Mouse (Mus musculus) mouse embryonic stem cell (cell line): Measurements from ENCODE around the gene Zswim3.
"Not testable (repeated sequence)": the region's sequence is repeated elsewhere in the genome, so short reads cannot be mapped to it uniquely, and the experiment has no call there.

Experiments
- in situ Hi-C, 2 experiments: fragments of 300-500 bp; cut with MboI; formaldehyde crosslinking; loops; 1 replicate in 1 of 2; 3 replicates in 1 of 2; pipeline ENCODE4 v1.14.3; 2019 to 2020; ENCODE audit warnings: low sequenced_read_pairs in 2 of 2, low pct_unique_long_range_greater_than_20kb in 1 of 2, mixed read lengths in 1 of 2; ENCODE audit not compliant: unreplicated experiment in 1 of 2

The Zswim3 gene

GRCm38 (mm10) chr2:164831029-164831428 is 26.1 kb downstream of the Zswim3 start:
- in situ Hi-C loops: no loop called here

GRCm38 (mm10) chr2:164832032-164832747 is 27.3 kb downstream of the Zswim3 start:
- in situ Hi-C loops: no loop called here

- in situ Hi-C loops: no loop called here
These were observed 27.9 kb downstream of the Zswim3 start, which contains the start of gene Ctsa for GRCm38 (mm10) chr2:164832748-164833301. Gene Ctsa (plus strand): TSS chr2:164832873.

DNA sequence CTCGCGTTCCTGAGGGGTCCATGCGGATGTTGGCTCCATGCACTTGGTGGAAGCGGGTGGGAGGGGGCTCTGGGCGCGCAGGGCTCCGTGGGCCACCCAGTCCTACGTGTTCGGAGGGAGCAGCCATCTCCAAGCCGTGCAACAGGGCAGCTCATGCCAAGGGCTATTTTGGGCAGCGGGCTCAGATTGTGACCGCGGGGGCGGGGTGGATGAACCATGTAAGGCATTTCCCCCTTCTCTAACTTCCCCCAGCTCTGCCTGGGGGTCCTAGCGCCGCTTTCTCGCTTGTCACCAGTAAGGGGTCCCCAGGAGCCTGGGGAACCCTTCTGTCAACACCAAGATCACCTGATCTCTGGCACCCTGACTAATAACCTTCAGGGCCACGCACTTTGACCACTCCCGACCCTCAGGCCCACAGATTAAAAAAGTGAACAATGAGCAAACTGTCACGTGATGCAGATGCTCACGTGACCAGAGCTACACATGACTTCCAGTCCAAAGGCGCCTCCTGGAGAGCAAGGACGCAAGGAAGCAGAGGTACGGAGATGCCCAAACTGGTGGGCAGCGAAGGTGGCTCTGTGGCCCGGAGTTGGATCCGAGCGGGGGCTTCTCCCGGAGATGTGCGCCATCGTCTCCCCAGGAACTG is 28.5 kb downstream of the Zswim3 start, which contains the start of gene Neurl2:
Neurl2 (minus strand) TSS at position 143 of the 646 bp plus-strand sequence.
- in situ Hi-C loops: no loop called here

- in situ Hi-C loops: no loop called here
These were observed 29.6 kb downstream of the Zswim3 start for GRCm38 (mm10) chr2:164834531-164834930.

GRCm38 (mm10) chr2:164835164-164835563 is 30.3 kb downstream of the Zswim3 start:
- in situ Hi-C loops: no loop called here

GRCm38 (mm10) chr2:164845782-164846181 is 40.9 kb downstream of the Zswim3 start:
- in situ Hi-C loops: loop anchor here in 1 of 2 experiments (10.0 kb wide), 1 partner anchor 49 kb away; no protein-coding TSS in a partner anchor

DNA sequence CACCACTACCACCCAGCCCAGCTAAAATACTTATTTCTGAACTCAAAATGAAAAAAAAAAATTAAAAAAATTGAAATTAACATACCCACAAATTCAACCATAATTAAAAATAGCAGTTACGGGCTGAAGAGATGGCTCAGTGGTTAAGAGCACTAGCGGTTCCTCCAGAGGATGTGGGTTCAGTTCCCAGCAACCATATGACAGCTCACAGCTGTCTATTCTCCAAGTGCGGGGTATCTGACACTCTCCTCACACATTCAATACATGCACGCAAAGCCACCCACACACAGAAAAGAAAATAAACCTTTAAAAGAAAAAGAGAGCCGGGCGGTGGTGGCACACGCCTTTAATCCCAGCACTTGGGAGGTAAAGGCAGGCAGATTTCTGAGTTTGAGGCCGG is 45.2 kb downstream of the Zswim3 start:
- in situ Hi-C loops: no loop called here

DNA sequence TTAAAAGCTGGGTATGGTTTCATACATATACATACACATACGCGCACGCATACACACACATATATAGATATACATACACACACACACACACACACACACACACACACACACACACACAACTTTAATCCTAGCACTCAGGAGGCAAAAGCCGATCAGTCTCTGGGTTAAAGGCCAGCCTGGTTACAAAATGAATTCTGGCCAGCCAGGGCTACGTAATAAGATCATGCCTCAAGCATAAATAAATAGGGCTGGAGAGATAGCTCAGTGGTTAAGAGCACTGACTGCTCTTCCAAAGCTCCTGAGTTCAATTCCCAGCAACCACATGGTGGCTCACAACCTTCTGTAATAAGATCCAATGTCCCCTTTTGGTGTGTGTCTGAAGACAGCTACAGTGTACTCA is 50.7 kb downstream of the Zswim3 start:
- in situ Hi-C loops: not testable (repeated sequence)

DNA sequence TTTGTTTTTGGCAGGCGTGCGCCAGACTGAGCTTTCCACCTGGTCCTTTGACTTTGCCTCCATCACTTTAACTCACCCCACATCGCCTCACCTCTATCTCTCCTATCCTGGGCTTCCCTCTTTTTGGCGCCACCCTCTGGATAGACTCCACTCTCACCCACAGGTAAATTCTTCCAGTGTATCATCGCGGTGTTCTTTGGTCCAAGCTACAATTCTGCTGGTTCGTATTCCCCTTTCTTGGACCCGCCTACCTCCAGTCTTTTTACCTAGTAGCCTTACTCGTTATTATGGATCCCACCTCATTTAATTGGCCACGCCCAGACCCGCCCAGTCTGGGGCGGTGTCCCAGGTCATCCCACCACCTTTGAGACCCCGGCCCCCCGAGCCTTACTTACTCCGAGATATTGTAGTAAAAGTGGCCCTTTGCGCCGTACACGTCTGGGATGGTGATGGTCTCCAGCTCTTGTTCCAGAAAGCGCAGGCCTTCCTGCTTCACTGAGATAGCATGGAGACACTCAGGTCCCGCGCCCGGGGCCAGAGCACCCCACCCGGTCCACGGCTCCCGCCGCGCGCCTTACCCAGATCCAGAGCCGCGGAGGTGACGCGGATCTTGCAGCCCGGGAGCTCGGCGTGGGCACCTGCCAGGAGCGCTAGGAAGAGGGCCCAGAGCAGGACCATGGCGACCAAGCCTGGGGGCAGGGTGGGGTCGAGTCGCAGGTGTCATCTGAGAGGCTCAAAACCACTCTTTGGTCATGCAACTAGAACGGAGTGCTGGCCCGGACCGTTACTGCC is 51.6 kb downstream of the Zswim3 start:
- in situ Hi-C loops: no loop called here

DNA sequence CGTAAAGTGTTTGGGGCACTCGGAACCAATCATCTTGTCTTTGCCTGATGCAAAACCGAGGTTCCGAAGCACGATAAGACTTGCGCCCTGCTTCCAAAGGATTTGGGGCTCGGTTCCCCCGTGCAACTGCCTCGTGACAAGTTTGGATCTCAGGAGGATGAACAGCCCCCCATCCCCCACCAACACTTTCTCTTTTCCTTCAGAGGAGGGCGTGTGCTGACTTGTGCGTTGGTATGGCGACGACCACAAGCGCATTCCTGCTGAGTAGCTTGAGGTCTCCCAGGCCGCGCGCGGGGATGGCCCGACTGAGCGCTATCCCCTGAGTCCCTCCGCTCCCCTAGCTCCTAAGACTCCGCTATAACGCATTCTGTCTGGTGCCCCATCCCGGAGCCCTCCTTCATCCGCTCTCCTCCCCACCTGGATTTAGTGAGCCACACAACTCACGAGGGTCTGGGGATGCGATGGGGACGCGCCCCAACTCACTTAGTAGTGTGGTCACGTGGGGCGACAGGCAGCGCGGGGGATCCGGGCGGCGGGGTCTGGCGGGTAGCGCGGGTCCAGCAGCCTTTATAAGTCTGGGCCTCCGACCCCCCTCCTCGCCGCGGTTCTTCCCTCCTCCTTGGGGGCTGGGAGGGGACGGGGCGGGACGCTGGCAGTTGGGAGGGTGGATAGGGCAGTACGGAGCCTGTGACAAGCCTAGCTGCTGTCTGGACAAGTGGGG is 52.4 kb downstream of the Zswim3 start, which contains the start of gene Pltp:
Pltp (minus strand) TSS at position 611 of the 721 bp plus-strand sequence.
- in situ Hi-C loops: no loop called here

DNA sequence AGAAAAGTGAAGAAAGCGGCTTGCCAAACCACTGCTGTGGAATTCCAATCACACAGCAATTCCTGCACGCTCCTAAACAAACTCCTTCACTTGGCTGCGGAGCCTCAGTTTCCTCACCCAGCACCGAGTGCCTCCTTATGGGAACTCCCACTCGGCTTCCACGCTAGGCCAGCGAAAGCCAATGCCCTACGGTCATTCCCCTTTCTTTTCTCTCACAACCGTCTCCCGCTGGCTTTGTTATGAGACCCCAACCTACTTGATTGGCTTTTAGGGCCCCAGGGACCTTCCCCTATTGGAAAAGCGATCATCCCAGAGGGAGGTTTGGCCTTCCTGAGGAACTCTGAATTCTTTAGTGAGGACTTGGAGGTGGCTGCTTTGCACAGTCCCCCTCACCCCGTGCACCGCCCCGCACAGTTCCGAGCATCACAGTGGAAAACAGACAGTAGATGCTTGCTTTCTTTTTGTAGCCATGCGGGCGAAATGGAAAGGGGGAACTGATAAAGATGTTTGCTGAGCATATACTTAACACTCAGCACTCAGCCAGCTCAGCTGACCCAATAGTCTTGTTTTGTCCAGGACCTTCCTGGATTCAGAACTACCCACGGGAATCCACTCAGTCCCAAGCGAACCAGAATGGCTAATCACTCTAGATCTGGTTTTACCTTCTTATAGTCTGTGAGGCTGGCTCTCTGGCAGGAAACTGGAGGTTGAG is 53.1 kb downstream of the Zswim3 start:
- in situ Hi-C loops: no loop called here

- in situ Hi-C loops: no loop called here
These were observed 54.3 kb downstream of the Zswim3 start for GRCm38 (mm10) chr2:164859155-164859554.

DNA sequence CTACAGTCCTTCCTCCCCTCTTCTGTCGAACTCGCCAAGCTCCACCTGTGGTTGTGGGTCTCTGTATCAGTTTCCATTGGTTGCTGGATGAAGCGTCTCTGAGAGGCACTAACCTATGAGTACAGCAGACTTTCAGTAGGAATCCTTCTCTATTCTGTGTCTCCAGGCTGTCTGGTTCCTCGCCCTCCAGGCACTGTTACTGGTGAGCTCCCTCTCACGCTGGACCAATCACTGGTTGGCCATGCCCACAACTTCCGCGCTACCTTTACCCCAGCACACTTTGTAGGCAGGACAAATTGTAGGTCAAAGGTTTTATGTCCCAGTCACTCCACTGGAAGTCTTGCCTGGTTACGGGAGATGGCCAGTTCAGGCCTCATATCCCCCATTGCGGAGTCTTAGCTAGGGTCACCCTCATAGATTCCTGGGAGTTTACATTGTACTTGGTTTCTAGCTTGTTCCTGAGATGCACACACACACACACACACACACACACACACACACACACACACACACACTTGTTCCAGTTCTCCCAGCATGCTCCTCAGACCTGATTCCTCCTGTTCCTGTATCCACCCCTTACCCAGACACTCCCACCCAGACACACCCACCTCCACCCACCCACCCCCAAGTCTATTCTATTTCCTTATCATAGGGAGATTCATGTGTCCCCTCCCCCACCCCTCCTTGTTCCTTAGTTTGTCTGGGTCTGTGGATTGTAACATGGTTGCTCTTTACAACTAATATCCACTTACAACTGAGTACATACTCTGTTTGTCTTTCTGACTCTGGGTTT is 54.9 kb downstream of the Zswim3 start:
- in situ Hi-C loops: no loop called here

GRCm38 (mm10) chr2:164861094-164861493 is 56.2 kb downstream of the Zswim3 start:
- in situ Hi-C loops: no loop called here

GRCm38 (mm10) chr2:164862179-164862861 is 57.4 kb downstream of the Zswim3 start:
- in situ Hi-C loops: no loop called here
